Mouse (Mus musculus): ENCODE results near the gene Catsperd.

The Catsperd gene

DNA sequence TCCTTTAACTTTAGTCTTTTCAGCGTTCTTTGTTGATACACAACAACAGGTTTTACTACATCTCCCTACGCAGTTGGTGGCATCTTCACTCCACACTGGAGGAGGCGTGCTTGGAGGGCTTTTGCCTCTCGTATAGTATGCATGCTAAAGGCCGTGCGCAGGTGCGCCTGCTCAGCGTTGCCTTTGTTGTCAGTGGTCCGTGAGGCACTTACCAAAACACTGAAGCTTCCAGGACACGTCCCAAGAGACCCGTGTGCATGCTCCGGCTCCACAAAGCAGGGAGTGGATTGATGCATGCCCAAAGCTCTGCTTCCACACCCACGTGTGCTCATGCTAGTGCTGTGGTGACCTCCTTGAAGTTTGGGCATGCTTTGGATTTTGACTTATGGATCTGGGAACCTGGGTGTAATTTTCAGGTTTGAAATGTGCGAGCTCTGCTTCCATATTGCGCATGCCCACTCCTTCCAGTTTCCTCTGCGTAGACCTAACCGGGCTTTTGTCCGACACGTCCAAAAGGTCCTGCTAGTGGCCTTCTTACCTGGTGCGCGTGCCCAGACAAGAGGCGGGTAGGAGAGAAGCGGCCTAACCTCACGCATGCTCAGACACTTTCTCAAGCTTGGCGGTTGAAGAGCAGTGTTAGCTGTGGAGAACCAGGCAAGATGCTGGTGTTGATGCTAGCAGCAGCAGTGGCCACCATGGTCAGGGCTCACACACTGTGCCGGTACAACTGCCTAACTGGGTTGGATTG, at the start of gene Catsperd:
Gene Catsperd, plus strand, starts transcription at position 614 of the 748 bp plus-strand sequence.
- in situ Hi-C loops (cut with MboI; ENCODE audit: low pct_unique_long_range_greater_than_20kb in 1 of 2, low sequenced_read_pairs in 2 of 2, unreplicated experiment in 1 of 2) = no loop called here

- in situ Hi-C loops (cut with MboI; ENCODE audit: low pct_unique_long_range_greater_than_20kb in 1 of 2, low sequenced_read_pairs in 2 of 2, unreplicated experiment in 1 of 2) = no loop called here
Observed at GRCm38 (mm10) chr17:56583071-56583470, 44.9 kb upstream of the Catsperd start.

DNA sequence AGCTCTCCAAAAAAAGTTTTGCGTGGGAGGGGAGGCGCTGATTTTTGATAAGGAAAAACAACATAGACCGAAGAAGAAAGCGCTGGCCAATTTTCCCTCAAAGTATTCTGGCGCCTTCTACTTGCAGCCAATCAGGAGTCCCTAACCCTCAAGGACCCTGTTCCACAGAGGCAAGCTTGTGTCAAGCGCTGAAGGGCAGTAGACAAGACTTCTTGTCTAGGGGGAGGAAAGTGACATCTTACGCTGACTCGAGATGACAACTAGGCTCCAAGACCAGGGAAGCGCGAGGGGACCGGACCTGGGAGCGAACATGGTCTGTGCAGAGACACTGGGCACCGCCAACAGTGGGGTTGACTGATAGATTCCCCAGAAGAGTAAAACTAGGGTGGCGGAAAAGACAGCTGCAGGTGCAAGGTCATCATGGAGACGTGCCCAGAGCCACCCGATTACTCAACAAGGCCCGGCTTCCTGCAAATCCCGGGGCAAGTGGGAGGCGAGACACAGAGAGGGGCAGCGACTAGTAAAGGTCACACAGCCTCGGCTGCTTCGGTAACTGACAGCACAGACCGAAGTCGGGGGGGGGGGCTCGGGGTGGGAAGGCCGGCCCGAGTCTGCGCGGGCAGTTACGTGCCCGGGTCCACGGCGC, 44.2 kb upstream of the Catsperd start:
- in situ Hi-C loops (cut with MboI; ENCODE audit: low pct_unique_long_range_greater_than_20kb in 1 of 2, low sequenced_read_pairs in 2 of 2, unreplicated experiment in 1 of 2) = no loop called here

DNA sequence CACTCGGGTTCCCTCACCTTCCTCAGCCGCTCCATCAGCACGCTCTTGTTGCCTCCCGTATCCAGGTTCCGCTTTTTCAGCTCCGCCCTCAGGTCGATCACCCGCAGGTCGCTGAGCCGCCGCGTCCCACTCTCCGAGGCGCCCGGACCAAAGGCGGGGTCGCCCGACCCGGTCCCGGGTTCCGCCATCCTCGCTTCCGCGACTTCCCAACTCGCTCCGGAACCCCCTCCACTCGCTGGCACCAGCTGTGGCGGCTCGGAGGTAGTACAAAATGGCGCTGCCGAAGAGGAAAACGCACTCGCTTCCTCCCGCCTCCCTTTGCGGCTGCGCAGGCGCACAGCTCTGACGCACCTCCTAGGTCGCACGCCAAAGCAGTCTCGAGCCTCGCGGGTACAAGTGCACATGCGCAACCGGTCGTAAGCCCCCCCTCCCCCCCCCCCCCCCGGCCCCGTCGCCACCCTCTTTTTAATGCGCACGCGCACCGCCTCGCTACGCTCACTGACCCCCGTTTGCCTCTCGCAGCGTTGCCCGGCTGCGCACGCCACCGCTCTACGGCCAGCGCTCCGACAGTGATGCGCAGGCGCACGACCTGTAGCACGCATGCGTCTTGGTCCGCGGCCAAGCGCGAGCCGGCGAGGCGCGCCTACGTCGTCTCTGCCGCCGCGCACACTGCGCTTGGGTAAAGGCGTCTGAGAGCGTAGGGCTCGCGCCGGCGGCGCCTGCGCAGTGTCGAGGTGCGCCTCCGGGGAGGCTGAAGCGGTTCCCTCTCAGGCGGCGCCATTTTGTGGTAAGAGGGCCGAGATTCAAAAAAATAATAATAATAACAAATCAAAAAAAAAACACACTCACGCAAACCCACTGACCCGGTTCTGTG, 43.4 kb upstream of the Catsperd start, which contains the start of the genes Safb2 and Safb:
Gene Safb2, minus strand, starts transcription at position 329 of the 874 bp plus-strand sequence.
Gene Safb, plus strand, starts transcription at position 569 of the 874 bp plus-strand sequence.
- in situ Hi-C loops (cut with MboI; ENCODE audit: low pct_unique_long_range_greater_than_20kb in 1 of 2, low sequenced_read_pairs in 2 of 2, unreplicated experiment in 1 of 2) = no loop called here

- in situ Hi-C loops (cut with MboI; ENCODE audit: low pct_unique_long_range_greater_than_20kb in 1 of 2, low sequenced_read_pairs in 2 of 2, unreplicated experiment in 1 of 2) = no loop called here
Observed at GRCm38 (mm10) chr17:56585171-56585821, 42.6 kb upstream of the Catsperd start.

GRCm38 (mm10) chr17:56587773-56588172, 40.2 kb upstream of the Catsperd start:
- in situ Hi-C loops (cut with MboI; ENCODE audit: low pct_unique_long_range_greater_than_20kb in 1 of 2, low sequenced_read_pairs in 2 of 2, unreplicated experiment in 1 of 2) = no loop called here

GRCm38 (mm10) chr17:56588921-56589320, 39.0 kb upstream of the Catsperd start:
- in situ Hi-C loops (cut with MboI; ENCODE audit: low pct_unique_long_range_greater_than_20kb in 1 of 2, low sequenced_read_pairs in 2 of 2, unreplicated experiment in 1 of 2) = no loop called here

GRCm38 (mm10) chr17:56592553-56592952, 35.4 kb upstream of the Catsperd start:
- in situ Hi-C loops (cut with MboI; ENCODE audit: low pct_unique_long_range_greater_than_20kb in 1 of 2, low sequenced_read_pairs in 2 of 2, unreplicated experiment in 1 of 2) = no loop called here

DNA sequence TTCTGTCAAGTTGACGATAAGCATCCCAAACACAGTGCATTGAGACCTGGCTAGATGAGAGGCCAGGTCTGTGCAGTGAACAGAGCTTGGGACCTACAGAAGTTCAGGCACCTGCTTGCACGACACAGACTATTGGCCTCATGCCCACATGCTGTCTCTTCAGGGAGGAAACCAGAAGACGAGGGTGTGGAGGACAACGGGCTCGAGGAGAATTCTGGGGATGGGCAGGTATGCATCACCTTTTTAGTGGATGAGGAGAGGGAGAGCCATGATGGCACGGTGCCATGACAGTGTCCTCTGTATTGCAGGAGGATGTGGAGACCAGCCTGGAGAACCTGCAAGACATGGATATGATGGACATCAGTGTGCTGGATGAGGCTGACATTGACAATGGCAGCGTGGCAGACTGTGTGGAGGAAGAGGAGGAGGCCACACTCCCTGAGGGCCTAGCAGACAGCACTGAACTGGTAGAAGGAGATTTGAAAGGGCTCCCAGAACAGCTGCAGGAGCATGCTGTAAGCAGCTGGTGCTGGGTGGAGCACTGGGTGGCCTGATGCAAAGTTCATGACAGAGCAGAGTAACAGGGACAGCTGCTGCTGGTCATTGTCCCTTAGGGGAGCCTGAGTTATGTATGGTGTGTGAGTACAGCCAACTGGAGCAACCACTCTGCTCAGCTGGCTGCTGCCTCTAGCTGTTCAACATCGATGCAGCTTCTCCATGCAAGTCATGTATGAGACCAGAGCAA, 34.2 kb upstream of the Catsperd start:
- in situ Hi-C loops (cut with MboI; ENCODE audit: low pct_unique_long_range_greater_than_20kb in 1 of 2, low sequenced_read_pairs in 2 of 2, unreplicated experiment in 1 of 2) = no loop called here

DNA sequence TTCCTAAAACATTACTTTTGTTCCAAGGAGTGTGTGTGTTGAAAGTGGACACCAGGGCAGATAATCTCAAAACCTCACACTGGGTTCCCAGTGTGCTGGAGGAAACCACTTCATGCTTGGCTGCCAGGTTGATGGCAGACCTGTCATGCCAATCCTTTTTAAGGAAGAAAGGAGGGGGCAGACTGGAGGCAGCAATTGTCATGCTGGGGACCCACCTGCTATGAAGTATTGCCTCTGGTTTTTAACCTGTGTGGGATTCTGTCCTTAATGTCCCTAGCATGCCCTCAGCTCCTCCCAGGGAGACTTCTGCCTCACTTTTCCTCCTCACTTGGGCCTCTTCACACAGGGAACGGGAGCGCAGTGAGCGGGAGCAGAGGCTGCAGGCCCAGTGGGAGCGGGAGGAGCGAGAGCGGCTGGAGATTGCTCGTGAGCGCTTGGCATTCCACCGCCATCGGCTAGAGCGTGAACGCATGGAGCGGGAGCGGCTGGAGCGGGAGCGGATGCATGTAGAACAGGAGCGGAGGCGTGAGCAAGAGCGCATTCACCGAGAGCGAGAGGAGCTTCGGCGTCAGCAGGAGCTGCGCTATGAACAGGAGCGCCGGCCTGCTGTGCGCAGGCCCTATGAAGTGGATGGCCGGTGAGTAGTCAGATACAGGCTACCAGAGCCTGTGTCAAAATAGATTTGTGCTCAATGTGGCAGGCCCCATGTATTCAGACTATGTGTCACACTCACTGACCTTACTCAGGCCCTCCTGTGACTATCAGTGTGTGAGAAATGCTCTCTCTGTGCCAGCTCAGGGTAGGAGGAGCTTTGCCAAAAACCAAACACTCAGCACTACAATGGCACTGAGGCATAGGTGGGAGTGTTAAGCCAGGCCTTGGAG, 24.5 kb upstream of the Catsperd start:
- in situ Hi-C loops (cut with MboI; ENCODE audit: low pct_unique_long_range_greater_than_20kb in 1 of 2, low sequenced_read_pairs in 2 of 2, unreplicated experiment in 1 of 2) = no loop called here

DNA sequence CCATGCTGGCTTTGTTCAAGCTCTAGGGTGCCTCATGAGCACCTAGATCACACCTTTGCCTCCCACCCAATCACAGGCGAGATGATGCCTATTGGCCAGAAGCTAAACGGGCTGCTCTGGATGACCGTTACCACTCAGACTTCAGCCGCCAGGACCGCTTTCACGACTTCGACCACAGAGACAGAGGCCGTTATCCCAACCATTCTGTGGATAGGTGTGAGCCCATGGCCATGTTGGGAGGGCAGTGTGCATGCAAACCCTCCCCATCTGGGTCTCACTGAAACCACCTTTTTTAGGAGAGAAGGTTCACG, 23.9 kb upstream of the Catsperd start:
- in situ Hi-C loops (cut with MboI; ENCODE audit: low pct_unique_long_range_greater_than_20kb in 1 of 2, low sequenced_read_pairs in 2 of 2, unreplicated experiment in 1 of 2) = no loop called here

- in situ Hi-C loops (cut with MboI; ENCODE audit: low pct_unique_long_range_greater_than_20kb in 1 of 2, low sequenced_read_pairs in 2 of 2, unreplicated experiment in 1 of 2) = no loop called here
Observed at GRCm38 (mm10) chr17:56604422-56604821, 23.5 kb upstream of the Catsperd start.

- in situ Hi-C loops (cut with MboI; ENCODE audit: low pct_unique_long_range_greater_than_20kb in 1 of 2, low sequenced_read_pairs in 2 of 2, unreplicated experiment in 1 of 2) = no loop called here
Observed at GRCm38 (mm10) chr17:56605431-56605830, 22.5 kb upstream of the Catsperd start.

GRCm38 (mm10) chr17:56607521-56608062, 20.4 kb upstream of the Catsperd start:
- in situ Hi-C loops (cut with MboI; ENCODE audit: low pct_unique_long_range_greater_than_20kb in 1 of 2, low sequenced_read_pairs in 2 of 2, unreplicated experiment in 1 of 2) = no loop called here

GRCm38 (mm10) chr17:56608699-56609098, 19.2 kb upstream of the Catsperd start:
- in situ Hi-C loops (cut with MboI; ENCODE audit: low pct_unique_long_range_greater_than_20kb in 1 of 2, low sequenced_read_pairs in 2 of 2, unreplicated experiment in 1 of 2) = no loop called here

GRCm38 (mm10) chr17:56609452-56610171, 18.3 kb upstream of the Catsperd start, which contains the start of gene 2410015M20Rik:
Gene 2410015M20Rik (minus strand): TSS chr17:56609771.
- in situ Hi-C loops (cut with MboI; ENCODE audit: low pct_unique_long_range_greater_than_20kb in 1 of 2, low sequenced_read_pairs in 2 of 2, unreplicated experiment in 1 of 2) = no loop called here
